Mouse (Mus musculus) neural tube, embryonic 15.5 days (tissue): ENCODE data around the gene Taok3. TPM values are rescaled to one million over a fixed set of nuclear protein-coding genes. Genes with fewer than 3 reads are reported as not detected.
A peak's percentile ranks its signal among the peaks of the same experiment; 100 is the strongest.

ENCODE experiments used
- ATAC-seq: fragments of 200-750 bp; cut with Nextera tagmentation; 2 replicates; pipeline ENCODE4 v1.8.0; 2017; ENCODE audit warnings: mild to moderate bottlenecking, moderate TSS enrichment, moderate library complexity; ENCODE audit not compliant: low FRiP score
- H3K27ac ChIP-seq: fragments of 300-500 bp; sonication (generic); replicated peaks from 2 replicates; pipeline ENCODE4 v1.5.1; 2015; ENCODE audit warnings: mild to moderate bottlenecking, inconsistent platforms
- H3K27me3 ChIP-seq: fragments of 300-500 bp; sonication (generic); replicated peaks from 2 replicates; pipeline ENCODE4 v1.6.1; 2015; ENCODE audit warnings: inconsistent platforms
- H3K36me3 ChIP-seq: fragments of 300-500 bp; sonication (generic); 2 replicates; pipeline ENCODE4 v1.6.1; 2015; ENCODE audit warnings: inconsistent platforms
- H3K4me1 ChIP-seq: fragments of 300-500 bp; sonication (generic); 2 replicates; pipeline ENCODE4 v1.6.1; 2015; ENCODE audit warnings: inconsistent platforms
- H3K4me2 ChIP-seq: fragments of 300-500 bp; sonication (generic); 2 replicates; pipeline ENCODE4 v1.6.1; 2015; ENCODE audit warnings: inconsistent platforms, mild to moderate bottlenecking, moderate library complexity
- H3K4me3 ChIP-seq: fragments of 300-500 bp; sonication (generic); replicated peaks from 2 replicates; pipeline ENCODE4 v1.5.1; 2015; ENCODE audit warnings: mild to moderate bottlenecking, inconsistent platforms
- H3K9ac ChIP-seq: fragments of 300-500 bp; sonication (generic); replicated peaks from 2 replicates; pipeline ENCODE4 v1.6.1; 2015; ENCODE audit warnings: mild to moderate bottlenecking, inconsistent platforms
- H3K9me3 ChIP-seq: fragments of 300-500 bp; sonication (generic); replicated peaks from 2 replicates; pipeline ENCODE4 v1.6.1; 2016; ENCODE audit warnings: inconsistent platforms
- WGBS: fragments of 180-500 bp; shearing (Covaris S2); methylation state at CpG from one replicate; pipeline ENCODE4 v1.1.7; 2015; ENCODE audit warnings: mixed read lengths; 5-methylcytosine and 5-hydroxymethylcytosine counted together
- polyA plus RNA-seq: library from polyadenylated mRNA; unstranded; fragments of >200 nt; fragmentation: Nextera tagmentation; extraction: Ambion mirVana; gene quantifications from 2 replicates; pipeline ENCODE4 v1.2.1, GENCODE M21; 2015

Taok3 gene
- 63.8 and 67.1 TPM in 2 replicates for polyA plus RNA-seq

- Histone ChIP-seq H3K9ac (peak within 1 kb of the TSS; percentile 62), H3K4me2 (peak within 1 kb of the TSS; percentile 97), H3K27ac (peak within 1 kb of the TSS; percentile 65), H3K9me3 (no peaks in the 10 kb centered on the region), H3K36me3 (no peaks in the 10 kb centered on the region), H3K4me3 (peak within 1 kb of the TSS; percentile 87), H3K27me3 (peaks cover 6% of the 10 kb centered on the region; the same call in 1 of the 2 replicates), H3K4me1 (peaks cover 25% of the 10 kb centered on the region)
- ATAC-seq, result peak; percentile 87
- WGBS, result under 1% methylated on average over 73 of the region's 74 CpGs
These were observed at the start of gene Taok3 for GRCm38 (mm10) chr5:117119777-117120488. Taok3 (plus strand) TSS chr5:117120129.

DNA sequence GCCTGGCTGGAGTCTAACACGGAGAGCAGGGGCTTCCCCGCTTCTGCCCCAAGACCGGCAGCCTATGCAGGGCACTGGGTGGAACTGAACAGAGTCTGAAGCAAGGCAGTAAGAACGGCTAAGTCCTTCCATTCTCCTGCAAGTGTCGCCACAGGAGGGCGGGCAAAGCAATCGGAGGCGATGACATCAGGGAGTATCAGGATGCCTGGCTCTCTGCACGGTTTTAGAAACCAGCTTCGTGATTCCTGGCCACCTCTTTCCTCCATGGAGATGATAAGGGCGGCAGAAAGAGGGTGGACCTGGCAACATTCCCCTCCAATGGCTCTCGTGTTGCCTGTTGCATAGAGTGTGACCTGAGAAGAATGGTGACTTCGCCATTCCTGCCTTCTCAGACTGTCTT lies 32.2 kb upstream of the Taok3 start:
- H3K27ac ChIP-seq, result no peak overlapping the region
- peaks cover 19% of the 10 kb centered on the region for H3K36me3 ChIP-seq
- ATAC-seq, result peak; percentile 63; the same call in 1 of the 2 replicates
- no peaks in the 10 kb centered on the region for H3K9me3 ChIP-seq
- WGBS, result 7% methylated on average over 13 of the region's 13 CpGs
- peak overlapping the region; percentile 51 for H3K4me2 ChIP-seq
- peak overlapping the region; percentile 3; the same call in 1 of the 2 replicates for H3K4me3 ChIP-seq
- peaks cover 20% of the 10 kb centered on the region for H3K4me1 ChIP-seq
- no peaks in the 10 kb centered on the region for H3K27me3 ChIP-seq
- peak overlapping the region; percentile 26 for H3K9ac ChIP-seq

DNA sequence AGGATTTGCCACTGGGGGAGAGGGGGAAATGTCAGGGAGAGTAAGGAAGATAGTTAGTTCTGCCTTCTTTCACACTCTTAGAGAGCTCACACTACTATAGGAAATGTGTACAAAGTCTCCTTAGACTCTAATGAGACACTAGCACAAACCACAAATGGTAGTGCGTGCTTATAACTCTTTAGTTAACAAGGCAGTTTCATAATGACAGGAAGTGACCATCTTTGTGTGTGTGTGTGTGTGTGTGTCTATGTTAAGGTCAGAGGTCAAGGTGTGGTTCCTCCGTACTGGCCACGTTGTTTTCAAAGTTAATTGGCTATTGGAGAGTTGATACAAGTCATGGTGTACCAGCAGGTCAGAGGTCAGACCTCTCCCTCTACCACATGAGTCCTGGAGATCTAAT lies 30.8 kb upstream of the Taok3 start:
- no peak overlapping the region for H3K9ac ChIP-seq
- H3K9me3 ChIP-seq, result no peaks in the 10 kb centered on the region
- ATAC-seq, result no peak
- H3K4me2 ChIP-seq, result no peak overlapping the region
- no peaks in the 10 kb centered on the region for H3K27me3 ChIP-seq
- H3K4me1 ChIP-seq, result peaks cover 20% of the 10 kb centered on the region
- WGBS, result 59% methylated on average over 3 of the region's 3 CpGs
- no peak overlapping the region for H3K4me3 ChIP-seq
- no peak overlapping the region for H3K27ac ChIP-seq
- H3K36me3 ChIP-seq, result peaks cover 31% of the 10 kb centered on the region

DNA sequence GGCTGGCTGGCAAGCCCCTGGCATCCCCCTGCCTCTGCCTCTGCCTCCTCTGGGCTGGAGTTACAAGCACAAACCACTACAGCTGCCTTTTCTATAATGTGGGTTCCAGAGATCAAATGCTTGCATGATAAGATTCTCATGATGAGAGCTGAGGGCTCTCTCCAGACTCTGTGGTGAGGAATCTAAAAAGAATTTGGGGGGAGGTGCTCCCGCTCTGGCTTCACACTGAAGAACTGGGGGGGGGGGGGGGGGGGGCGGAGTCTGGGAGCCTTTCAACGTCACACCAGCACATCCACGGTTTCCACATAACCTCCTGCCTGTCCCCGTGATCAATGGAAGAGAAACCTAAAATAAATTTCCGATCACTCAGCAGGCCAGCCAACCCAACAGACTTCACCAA lies 30.1 kb upstream of the Taok3 start:
- Histone ChIP-seq H3K4me2 (no peak overlapping the region), H3K9ac (no peak overlapping the region), H3K9me3 (no peaks in the 10 kb centered on the region), H3K4me1 (peaks cover 20% of the 10 kb centered on the region), H3K27ac (no peak overlapping the region), H3K36me3 (peaks cover 33% of the 10 kb centered on the region), H3K27me3 (no peaks in the 10 kb centered on the region), H3K4me3 (no peak overlapping the region)
- 24% methylated on average over 6 of the region's 6 CpGs for WGBS
- ATAC-seq, result no peak

DNA sequence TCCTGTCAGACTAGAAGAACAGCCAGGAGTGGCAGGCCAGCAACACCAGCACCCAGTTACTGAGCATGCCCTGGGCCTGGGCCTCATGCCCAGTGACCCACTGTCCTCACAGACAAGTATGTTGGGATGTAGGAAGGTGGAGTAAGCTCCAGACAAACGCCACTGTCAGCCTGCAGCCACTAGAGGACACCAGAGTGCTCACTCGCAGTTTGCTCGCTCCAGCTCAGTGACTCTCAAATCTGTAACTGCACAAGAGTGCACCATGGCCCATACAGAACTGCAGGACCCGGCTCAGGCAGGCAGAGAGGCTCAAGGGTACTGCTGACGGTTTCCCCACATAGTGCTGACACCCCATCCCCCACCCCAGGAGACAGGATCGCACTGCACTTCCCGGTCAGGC lies 25.5 kb upstream of the Taok3 start:
- H3K4me3 ChIP-seq, result no peak overlapping the region
- 52% methylated on average over 7 of the region's 7 CpGs for WGBS
- no peak for ATAC-seq
- no peak overlapping the region for H3K4me2 ChIP-seq
- no peak overlapping the region for H3K9ac ChIP-seq
- H3K9me3 ChIP-seq, result no peaks in the 10 kb centered on the region
- H3K27me3 ChIP-seq, result no peaks in the 10 kb centered on the region
- H3K36me3 ChIP-seq, result peaks cover 56% of the 10 kb centered on the region
- no peak overlapping the region for H3K27ac ChIP-seq
- peaks cover 10% of the 10 kb centered on the region for H3K4me1 ChIP-seq

GRCm38 (mm10) chr5:117096716-117097115 lies 23.2 kb upstream of the Taok3 start:
- H3K27me3 ChIP-seq, result no peaks in the 10 kb centered on the region
- no peak overlapping the region for H3K4me3 ChIP-seq
- no peaks in the 10 kb centered on the region for H3K9me3 ChIP-seq
- no peak overlapping the region for H3K4me2 ChIP-seq
- no peak overlapping the region for H3K9ac ChIP-seq
- ATAC-seq, result no peak
- H3K27ac ChIP-seq, result no peak overlapping the region
- H3K36me3 ChIP-seq, result peaks cover 67% of the 10 kb centered on the region
- peaks cover 7% of the 10 kb centered on the region for H3K4me1 ChIP-seq
- WGBS, result 44% methylated on average over 3 of the region's 3 CpGs

GRCm38 (mm10) chr5:117099008-117099407 lies 20.9 kb upstream of the Taok3 start:
- Histone ChIP-seq H3K9me3 (no peaks in the 10 kb centered on the region), H3K27ac (no peak overlapping the region), H3K4me3 (no peak overlapping the region), H3K4me2 (no peak overlapping the region), H3K36me3 (peaks cover 67% of the 10 kb centered on the region), H3K27me3 (no peaks in the 10 kb centered on the region), H3K4me1 (peaks cover 7% of the 10 kb centered on the region), H3K9ac (no peak overlapping the region)
- WGBS, result 79% methylated on average over 5 of the region's 5 CpGs
- ATAC-seq, result no peak

GRCm38 (mm10) chr5:117099742-117100141 lies 20.2 kb upstream of the Taok3 start:
- 89% methylated on average over 11 of the region's 11 CpGs for WGBS
- Histone ChIP-seq H3K9me3 (no peaks in the 10 kb centered on the region), H3K4me1 (peaks cover 7% of the 10 kb centered on the region), H3K27ac (no peak overlapping the region), H3K9ac (no peak overlapping the region), H3K27me3 (no peaks in the 10 kb centered on the region), H3K4me2 (no peak overlapping the region), H3K4me3 (no peak overlapping the region), H3K36me3 (peaks cover 71% of the 10 kb centered on the region)
- no peak for ATAC-seq

DNA sequence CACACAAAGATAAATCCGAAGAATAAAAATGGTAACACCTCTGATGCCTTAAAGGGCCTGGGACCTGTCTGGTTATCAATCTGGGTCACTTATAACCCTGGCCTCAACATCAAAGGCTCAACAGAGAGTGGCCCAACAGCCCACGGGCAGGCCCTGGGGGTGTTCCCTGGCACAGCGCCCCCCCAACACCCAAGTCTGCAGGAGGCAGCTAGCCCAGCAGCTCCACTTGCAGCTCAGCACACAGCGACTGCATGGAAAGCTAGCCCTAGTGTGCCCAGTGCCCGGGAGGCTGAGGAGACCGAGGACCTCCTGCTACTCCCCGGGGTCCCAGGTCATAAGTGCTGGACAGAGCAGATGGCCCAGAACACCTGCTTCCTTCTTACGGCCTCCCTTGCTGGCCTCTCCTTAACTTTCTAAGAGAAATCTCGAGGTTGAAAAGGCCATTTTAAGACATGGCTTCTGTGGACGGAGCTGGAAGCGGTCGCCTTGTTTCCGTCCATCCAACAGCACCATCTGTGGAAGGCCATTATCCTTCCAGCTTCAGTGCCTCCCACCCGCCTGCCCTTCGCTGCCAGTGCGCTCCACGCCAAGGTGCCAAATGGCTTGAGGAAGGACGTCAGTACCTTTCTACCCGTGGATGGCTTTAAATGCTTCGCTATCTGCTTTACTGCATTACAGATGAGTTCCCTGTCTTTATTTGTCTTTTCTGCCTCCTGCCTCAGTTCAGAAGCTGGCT lies 16.6 kb upstream of the Taok3 start:
- Histone ChIP-seq H3K9ac (no peak overlapping the region), H3K27ac (no peak overlapping the region; the same call in 1 of the 2 replicates), H3K4me2 (no peak overlapping the region), H3K36me3 (peaks cover 93% of the 10 kb centered on the region), H3K4me3 (no peak overlapping the region), H3K27me3 (no peaks in the 10 kb centered on the region), H3K4me1 (no peaks in the 10 kb centered on the region), H3K9me3 (no peaks in the 10 kb centered on the region)
- 89% methylated on average over 20 of the region's 20 CpGs for WGBS
- ATAC-seq, result no peak

DNA sequence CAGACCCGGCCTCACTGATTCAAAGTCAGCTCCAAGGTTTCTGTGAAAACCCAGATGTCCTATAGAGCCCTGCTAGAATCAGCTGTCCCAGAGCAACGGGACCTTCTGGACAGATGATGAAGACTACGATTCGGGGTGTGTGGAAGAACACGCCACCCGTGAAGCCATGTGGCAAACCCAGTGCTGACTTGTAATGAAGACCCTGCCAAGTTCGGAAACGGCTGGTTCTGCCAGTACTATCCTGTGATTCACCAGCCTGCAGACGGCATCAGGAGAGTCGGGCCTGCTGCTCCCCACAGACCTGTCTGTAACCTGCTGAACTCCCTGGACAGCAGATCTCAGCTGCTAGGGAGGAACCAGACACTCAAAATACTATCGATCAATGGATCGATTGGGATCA lies 15.6 kb upstream of the Taok3 start:
- Histone ChIP-seq H3K9me3 (no peaks in the 10 kb centered on the region), H3K27ac (no peak overlapping the region), H3K4me1 (no peaks in the 10 kb centered on the region), H3K4me3 (no peak overlapping the region), H3K4me2 (no peak overlapping the region), H3K9ac (no peak overlapping the region), H3K36me3 (peaks cover 94% of the 10 kb centered on the region), H3K27me3 (no peaks in the 10 kb centered on the region)
- 95% methylated on average over 12 of the region's 12 CpGs for WGBS
- no peak for ATAC-seq

GRCm38 (mm10) chr5:117105761-117106160 lies 14.2 kb upstream of the Taok3 start:
- 68% methylated on average over 9 of the region's 9 CpGs for WGBS
- Histone ChIP-seq H3K27me3 (no peaks in the 10 kb centered on the region), H3K36me3 (peaks cover 86% of the 10 kb centered on the region), H3K4me2 (no peak overlapping the region), H3K27ac (no peak overlapping the region), H3K9me3 (no peaks in the 10 kb centered on the region), H3K9ac (no peak overlapping the region), H3K4me3 (no peak overlapping the region), H3K4me1 (no peaks in the 10 kb centered on the region)
- ATAC-seq, result no peak

DNA sequence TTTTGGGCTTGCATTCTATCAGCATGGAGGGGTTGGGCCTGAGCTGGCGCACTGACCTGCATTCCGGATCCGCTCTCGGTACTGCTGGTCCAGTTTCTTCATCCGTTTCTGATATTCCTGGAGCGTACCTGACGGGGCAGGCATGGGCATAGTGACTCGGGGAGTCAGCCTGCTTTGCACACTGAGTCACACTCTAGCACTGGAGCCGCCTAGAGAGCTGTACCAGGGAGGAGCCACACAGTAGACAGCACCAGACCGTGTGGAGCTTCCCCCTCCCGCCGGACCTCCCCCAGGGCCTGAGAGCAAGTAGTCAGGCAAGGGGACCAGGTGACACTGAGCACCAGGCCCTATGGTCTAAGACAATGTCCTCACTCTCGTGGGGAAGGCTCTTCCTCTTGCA lies 11.6 kb upstream of the Taok3 start:
- Histone ChIP-seq H3K9ac (no peak overlapping the region), H3K4me2 (no peak overlapping the region), H3K36me3 (peaks cover 87% of the 10 kb centered on the region), H3K9me3 (no peaks in the 10 kb centered on the region), H3K27ac (no peak overlapping the region), H3K27me3 (no peaks in the 10 kb centered on the region), H3K4me3 (no peak overlapping the region), H3K4me1 (no peaks in the 10 kb centered on the region)
- no peak for ATAC-seq
- WGBS, result 94% methylated on average over 13 of the region's 13 CpGs
